Mouse (Mus musculus) thymus, postnatal 14 days (tissue): ENCODE results near the gene Ptpn14.

Experiments
- DNase-seq: peaks from one replicate; pipeline ENCODE4 v3.0.0; 2021

Gene Ptpn14

GRCm38 (mm10) chr1:189718600-189718999 is 9.5 kb upstream of the Ptpn14 start:
- no peak for DNase-seq

- DNase-seq, result no peak
These were observed 1.9 kb upstream of the Ptpn14 start for GRCm38 (mm10) chr1:189726121-189726520.

- DNase-seq, result peak; percentile 37
These were observed 653 bp upstream of the Ptpn14 start for GRCm38 (mm10) chr1:189727346-189727883.

GRCm38 (mm10) chr1:189728784-189729115 is 682 bp downstream of the Ptpn14 start:
- no peak for DNase-seq

- no peak for DNase-seq
These were observed 1.2 kb downstream of the Ptpn14 start for GRCm38 (mm10) chr1:189729141-189729815.

GRCm38 (mm10) chr1:189731697-189732096 is 3.6 kb downstream of the Ptpn14 start:
- no peak for DNase-seq

GRCm38 (mm10) chr1:189732156-189732555 is 4.1 kb downstream of the Ptpn14 start:
- DNase-seq, result no peak

GRCm38 (mm10) chr1:189740075-189740474 is 12.0 kb downstream of the Ptpn14 start:
- no peak for DNase-seq

- no peak for DNase-seq
These were observed 14.0 kb downstream of the Ptpn14 start for GRCm38 (mm10) chr1:189742041-189742440.

- no peak for DNase-seq
These were observed 15.1 kb downstream of the Ptpn14 start for GRCm38 (mm10) chr1:189743136-189743535.

GRCm38 (mm10) chr1:189744914-189745710 is 17.0 kb downstream of the Ptpn14 start:
- DNase-seq, result no peak

GRCm38 (mm10) chr1:189746520-189746919 is 18.5 kb downstream of the Ptpn14 start:
- peak; percentile 42 for DNase-seq

GRCm38 (mm10) chr1:189749789-189750188 is 21.7 kb downstream of the Ptpn14 start:
- no peak for DNase-seq

GRCm38 (mm10) chr1:189750233-189750632 is 22.2 kb downstream of the Ptpn14 start:
- DNase-seq, result no peak

GRCm38 (mm10) chr1:189752245-189752644 is 24.2 kb downstream of the Ptpn14 start:
- no peak for DNase-seq

GRCm38 (mm10) chr1:189755072-189755471 is 27.0 kb downstream of the Ptpn14 start:
- no peak for DNase-seq

GRCm38 (mm10) chr1:189756306-189757053 is 28.4 kb downstream of the Ptpn14 start:
- DNase-seq, result no peak

- DNase-seq, result no peak
These were observed 29.0 kb downstream of the Ptpn14 start for GRCm38 (mm10) chr1:189757054-189757408.

- no peak for DNase-seq
These were observed 33.5 kb downstream of the Ptpn14 start for GRCm38 (mm10) chr1:189761581-189762021.

GRCm38 (mm10) chr1:189764258-189764657 is 36.2 kb downstream of the Ptpn14 start:
- no peak for DNase-seq

GRCm38 (mm10) chr1:189767164-189767563 is 39.1 kb downstream of the Ptpn14 start:
- DNase-seq, result no peak

GRCm38 (mm10) chr1:189767910-189768309 is 39.8 kb downstream of the Ptpn14 start:
- no peak for DNase-seq

GRCm38 (mm10) chr1:189770516-189770915 is 42.4 kb downstream of the Ptpn14 start:
- no peak for DNase-seq
